Mouse (Mus musculus): ENCODE measurements around the gene Ell2.
"Not testable (repeated sequence)": the region's sequence is repeated elsewhere in the genome, so short reads cannot be mapped to it uniquely, and the experiment has no call there.

The Ell2 gene

DNA sequence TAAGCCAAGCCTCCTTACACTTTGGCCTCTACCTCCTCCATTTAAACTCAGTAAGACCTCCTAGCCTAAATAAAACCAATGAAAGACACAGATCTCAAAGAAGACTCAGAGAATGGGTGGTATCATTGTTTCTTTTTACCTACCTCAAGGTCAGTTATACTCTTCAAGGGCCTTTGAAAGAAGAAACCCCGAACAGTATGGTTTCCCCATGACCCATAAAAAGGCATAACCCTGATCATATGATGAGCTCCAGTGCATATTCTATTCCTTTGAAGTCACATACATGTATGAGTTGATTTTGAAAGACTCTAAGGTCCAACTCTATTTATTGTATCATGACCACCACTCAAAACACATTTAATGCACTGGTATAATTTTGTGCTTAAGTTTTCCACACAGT lies at the start of gene Ell2:
Gene Ell2 (plus strand): TSS at position 301 of the 400 bp plus-strand sequence.
- DNase-seq (ENCODE audit: low read depth): no peak

DNA sequence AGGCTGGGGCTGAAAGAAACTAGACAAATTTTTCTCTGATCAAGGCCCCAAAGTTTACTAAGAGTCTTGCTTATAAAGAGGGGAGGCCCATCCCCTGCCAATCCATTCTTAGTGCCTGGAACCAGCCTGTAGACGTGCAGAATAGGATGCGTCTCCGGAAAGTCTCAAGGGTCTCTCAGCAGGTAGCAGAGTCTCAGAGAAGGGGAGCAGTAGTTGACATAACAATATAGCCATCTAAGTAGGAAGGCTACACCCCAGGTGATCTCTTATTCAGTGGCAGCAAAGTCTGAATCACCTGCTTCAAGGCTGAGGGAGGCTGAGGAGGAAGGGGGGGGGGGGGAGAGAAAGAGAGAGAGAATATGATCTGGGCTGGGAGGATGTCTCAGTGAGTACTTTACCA lies 21.1 kb upstream of the Ell2 start:
- DNase-seq (ENCODE audit: low read depth): no peak

DNA sequence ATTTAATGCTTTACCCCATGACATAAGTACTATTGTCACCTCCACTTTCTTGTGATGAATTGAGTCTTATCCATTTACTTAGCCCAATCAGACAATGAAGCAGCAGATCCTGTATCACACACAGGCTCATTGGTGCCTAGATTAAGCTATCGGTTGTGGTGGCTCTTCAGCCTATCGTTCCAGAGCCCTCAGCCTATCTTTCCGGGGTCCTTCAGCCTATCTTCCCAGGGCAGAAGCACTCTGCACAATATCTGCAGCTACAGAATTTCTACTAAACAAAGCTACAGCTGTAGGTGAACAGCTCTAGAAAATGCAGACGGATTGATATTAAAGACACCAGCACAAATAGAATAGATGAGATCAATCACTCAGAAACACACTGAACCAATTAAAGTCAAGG lies 19.6 kb upstream of the Ell2 start:
- DNase-seq (ENCODE audit: low read depth): no peak

DNA sequence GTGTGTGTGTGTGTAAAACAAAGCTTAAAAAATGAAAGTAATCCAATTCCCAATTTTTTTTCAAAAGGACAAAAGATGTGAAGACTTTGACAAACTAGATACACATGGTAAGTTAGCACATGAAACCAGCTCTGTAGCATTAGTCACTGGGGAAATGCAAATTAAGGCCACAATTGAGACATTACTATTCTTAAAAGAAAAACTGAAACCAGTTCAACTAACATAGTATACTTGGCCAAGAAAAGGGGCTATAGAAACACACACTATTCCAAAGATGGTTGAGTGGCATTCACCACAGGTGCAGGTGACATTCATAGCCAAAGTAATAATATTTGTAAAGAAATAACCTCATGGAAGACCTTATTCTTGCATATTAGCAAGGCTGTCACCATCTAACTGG lies 14.9 kb upstream of the Ell2 start:
- no peak for DNase-seq (ENCODE audit: low read depth)

DNA sequence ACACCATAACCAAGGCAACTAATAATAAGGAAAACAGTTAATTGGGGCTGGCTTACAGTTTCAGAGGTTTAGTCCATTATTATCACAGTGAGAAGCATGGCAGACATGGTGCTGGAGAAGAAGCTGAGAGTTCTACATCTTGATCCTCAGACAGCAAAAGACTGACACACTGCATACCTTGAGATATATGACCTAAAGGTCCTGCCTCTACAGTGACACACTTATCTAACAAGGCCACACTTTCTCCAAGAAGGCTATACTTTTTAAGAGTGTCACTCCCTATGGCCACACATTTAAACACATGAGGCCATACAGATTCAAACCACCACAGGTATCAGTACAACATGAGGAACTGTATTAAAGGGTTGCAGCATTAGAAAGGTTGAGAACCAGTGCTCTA lies 13.5 kb upstream of the Ell2 start:
- no peak for DNase-seq (ENCODE audit: low read depth)

DNA sequence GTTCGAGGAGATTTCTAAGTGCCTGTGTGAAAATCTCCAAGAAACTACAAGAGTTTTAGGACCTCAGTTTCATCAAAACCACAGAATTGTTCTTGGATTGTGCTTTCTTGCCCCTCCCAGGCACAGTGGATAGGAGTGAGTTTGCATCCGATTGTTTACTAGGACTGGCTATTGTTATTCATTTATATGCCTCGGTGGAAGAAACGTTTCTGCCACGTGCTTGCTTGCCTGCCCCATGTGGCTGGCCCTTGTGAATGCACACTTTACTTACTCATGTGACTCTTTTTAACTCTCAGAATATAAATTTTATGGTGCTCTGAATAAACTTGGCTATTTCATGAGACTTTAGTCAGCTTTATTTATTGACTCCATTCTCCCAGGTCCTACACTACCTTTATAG lies 3.7 kb upstream of the Ell2 start:
- no peak for DNase-seq (ENCODE audit: low read depth)

DNA sequence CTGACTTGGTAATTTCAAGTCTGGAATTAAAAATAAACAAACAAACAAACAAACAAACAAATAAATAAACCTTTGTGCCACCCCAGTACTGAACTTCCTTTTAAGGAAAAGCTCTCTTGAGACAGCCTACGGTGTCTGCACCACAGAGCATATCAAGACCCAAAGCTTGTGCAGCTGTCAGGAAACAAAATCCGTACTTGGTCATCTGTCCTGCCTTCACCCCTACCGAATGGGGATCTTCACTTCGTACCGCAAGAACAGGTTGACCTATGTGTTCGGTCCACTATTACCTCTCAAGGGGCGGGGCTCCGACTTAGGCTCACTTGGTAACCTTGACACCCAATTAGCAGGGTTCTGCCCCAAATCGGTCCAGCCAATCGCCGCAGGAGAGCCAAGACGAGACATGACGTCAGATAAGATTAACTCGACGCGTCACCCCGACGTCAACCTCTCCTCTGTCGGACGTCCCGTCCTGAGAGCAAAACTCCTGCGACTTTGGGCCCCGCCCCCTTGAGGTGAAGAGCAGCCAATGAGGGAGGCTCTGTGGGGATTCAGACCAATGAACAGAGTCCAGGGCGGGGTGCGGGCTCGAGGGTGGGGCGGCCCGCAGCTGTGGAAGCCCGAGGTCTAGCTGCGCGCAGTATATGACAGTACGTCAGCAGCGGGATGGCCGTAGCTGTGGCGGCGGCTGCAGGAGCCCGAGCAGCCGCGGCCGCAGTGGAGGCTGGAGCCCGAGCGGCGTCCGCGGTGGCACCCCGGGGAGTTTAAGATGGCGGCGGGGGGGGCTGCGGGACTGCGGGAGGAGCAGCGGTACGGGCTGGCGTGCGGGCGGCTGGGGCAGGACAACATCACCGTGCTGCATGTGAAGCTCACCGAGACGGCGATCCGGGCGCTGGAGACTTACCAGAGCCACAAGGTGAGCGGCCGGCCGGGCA lies 592 bp downstream of the Ell2 start:
- peak; percentile 90 for DNase-seq (ENCODE audit: low read depth)

DNA sequence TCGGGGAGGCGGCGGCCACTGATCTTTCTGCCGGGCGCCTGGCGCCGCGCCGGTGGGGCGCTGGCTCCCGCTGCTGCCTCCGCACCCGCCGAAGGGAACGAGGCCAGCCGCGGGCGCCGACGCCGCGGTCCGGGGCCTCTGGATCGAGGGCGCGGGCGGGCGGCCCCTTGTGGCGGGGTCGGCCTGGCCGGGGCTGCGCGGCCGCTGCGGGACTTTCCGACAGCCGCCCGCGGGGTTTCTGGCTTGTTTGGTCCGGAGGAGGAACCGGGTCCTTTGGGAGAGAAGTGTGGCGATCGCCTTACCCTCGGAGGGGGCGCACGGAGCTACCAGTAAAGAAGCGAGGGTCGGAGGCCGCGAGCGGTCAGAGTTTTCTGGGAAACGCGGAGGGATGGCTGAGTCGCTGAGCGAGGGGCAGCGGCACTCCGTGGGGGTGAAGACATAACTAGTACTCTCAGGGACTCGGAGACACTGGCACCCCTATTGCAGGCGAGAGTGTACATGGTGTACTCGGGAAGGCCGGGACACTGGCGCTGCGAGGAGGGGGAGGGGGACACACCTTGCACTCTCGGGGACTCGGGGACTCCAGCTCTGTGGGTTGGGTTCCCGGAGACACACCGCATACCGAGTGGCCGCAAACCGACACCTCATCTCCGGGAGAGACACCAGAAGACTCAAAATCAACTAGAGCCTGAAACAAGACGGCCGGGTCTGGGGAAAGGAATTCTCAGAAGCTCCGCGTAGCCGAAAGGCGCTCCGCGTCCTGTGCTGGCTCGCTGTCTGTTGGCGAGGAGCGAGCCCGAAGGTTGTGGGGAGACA lies 1.5 kb downstream of the Ell2 start:
- peak; percentile 47 for DNase-seq (ENCODE audit: low read depth)

DNA sequence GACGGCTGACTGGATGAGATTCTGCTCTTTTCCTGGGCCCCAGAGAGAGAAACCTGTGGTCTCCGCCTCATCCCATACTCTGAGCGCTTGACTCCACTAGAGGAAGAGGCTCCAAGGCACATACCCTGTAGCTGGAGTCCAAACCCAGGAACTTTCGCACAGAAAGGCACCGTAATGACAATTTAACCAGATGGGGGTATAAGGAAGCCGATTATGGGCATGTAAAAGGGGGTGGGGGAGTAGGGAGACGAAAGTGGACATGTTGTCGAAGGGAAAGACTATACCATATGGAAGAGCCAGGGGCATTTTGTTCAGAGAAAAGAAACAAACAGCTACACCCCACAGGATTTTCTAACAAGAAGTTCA lies 2.1 kb downstream of the Ell2 start:
- no peak for DNase-seq (ENCODE audit: low read depth)

DNA sequence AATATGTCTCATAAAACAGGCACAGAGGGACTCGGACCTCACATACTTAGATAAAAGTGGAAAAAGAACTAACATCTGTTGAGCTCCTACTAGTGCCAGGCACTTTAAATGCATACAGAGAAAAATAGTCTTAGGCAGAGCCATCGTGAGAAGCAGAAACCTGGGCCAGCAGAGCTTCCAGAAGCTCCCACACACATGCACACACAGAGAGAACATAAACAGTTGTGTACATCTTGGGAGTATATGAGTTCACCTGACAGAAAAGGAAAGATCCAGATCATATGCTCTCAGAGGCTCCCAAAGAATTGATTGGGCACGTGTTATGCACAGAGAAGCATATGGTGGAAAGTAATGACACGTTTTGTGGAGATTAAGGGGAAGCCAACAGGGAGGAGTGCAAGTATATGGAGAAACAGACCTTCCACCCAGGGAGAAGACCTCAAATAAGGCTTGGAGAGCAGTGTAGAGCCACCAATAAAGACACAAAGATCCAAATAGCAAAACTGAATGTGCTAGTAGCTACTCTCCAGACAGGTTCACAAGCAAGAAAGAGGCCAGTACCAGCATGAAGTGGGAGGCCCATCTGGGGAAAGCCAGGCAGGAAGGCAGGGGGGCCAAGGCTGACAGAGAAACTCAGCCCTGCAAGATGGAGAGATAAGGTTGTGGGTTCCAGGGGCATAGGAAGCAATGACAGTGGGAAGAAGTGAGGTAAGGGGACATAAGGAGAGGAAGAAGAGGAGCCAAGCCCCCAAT lies 2.6 kb downstream of the Ell2 start:
- DNase-seq (ENCODE audit: low read depth): peak; percentile 13

DNA sequence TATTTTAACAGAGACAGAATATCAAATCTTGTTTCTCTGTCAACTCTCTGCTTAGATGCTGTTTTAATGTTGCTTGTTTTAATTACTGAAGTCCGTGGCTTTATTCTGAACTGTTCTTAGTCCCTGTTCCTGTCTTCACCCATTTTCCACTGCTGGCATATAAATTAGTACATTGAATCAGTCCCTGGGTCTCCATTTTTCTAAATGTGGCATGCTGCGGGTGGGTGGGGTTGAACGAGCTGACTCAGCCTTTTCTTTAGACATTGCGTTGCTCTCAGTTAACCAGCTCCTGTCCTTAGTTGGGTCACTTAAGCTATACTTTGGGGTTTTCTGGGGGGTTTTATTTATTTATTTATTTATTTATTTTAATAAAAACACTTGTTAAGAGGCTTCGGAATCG lies 3.6 kb downstream of the Ell2 start:
- DNase-seq (ENCODE audit: low read depth): no peak

DNA sequence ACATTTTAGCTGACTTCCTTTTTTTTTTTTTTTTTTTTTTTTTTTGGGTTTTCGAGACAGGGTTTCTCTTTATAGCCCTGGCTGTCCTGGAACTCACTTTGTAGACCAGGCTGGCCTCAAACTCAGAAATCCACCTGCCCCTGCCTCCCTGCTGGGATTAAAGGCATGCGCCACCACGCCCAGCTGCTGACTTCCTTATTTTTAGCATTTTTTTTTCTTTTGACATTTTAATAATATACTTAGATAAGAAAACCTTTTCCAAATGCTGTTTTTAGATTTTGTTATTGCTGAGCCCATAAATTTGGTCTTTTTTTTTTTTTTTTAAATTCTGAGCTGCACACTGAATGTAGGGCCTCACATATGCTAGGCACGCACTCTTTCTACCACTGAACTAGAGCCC lies 5.0 kb downstream of the Ell2 start:
- DNase-seq (ENCODE audit: low read depth): not testable (repeated sequence)

DNA sequence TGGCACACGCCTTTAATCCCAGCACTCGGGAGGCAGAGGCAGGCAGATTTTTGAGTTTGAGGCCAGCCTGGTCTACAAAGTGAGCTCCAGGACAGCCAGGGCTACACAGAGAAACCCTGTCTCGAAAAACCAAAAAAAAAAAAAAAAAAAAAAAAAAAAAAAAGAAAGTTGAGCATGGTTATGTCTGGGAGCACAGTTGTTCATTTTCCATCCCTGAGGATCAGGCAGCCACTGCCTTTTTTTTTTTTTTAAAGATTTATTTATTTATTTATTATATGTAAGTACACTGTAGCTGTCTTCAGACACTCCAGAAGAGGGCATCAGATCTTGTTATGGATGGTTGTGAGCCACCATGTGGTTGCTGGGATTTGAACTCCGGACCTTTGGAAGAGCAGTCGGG lies 6.0 kb downstream of the Ell2 start:
- DNase-seq (ENCODE audit: low read depth): not testable (repeated sequence)

DNA sequence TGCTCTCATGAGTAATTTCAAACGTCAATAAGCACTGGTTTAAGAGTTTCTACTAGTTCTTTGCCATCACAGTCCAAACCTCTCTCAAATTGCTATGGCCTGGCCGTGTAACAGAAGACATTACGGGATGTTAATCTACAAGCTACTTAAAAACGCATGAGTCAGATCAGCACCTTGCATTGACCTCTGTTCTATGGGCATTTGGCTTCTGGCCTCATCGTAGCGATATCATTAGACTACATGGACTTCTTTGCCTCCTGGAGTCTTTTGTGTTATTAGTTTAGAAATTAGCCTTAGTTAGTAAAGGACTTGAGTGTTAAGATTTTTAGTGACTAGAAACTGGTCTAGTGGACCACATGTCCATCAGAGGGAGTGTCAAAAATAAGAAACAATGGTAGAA lies 7.8 kb downstream of the Ell2 start:
- no peak for DNase-seq (ENCODE audit: low read depth)

DNA sequence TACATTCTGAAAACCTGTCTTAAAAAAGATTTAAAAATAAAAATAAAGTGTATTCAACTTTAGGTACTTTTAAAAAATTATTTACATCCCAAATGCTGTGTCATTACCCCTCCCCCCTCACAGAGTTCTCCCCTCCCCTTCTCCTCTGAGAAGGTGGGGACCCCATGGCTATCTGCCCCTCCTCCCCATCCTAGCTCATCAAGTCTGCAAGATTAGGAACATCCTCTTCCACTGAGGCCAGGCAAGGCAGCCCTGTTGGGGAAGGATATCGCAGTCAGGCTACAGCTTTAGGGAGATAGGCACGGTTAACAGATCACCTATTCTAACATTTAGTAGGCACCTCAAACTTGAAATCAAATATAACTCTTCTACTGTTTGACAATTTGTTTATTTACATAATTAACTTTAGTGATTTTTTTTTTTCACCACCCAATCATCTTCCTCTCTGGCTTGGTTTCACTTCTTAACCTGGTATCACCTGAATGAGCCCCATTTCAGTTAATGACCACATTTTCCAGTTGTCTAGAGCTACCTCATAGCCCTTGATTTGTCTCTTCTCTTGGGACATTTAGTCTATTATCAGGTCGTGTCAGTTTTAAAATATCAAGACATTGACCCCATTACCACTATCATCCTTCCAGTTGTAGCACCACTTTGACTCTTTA lies 11.2 kb downstream of the Ell2 start:
- no peak for DNase-seq (ENCODE audit: low read depth)

DNA sequence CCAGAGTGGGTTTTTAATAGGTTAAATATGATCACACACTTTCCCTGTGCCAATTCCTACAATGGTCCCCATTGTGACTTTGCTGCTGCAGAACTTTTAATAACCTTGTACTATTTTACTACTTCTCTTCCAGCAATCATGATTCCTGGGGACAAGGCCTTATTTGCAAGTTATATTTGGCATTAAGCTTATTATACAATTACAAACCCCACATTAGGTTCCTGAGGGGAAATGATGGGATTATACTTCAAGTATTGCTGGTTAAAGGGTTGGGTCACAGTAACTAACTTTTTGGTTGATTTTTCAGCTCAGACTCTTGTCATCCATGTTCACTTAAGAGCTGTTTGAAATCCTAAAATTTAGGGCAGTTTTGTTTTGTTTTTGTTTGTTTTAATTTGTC lies 11.8 kb downstream of the Ell2 start:
- no peak for DNase-seq (ENCODE audit: low read depth)

DNA sequence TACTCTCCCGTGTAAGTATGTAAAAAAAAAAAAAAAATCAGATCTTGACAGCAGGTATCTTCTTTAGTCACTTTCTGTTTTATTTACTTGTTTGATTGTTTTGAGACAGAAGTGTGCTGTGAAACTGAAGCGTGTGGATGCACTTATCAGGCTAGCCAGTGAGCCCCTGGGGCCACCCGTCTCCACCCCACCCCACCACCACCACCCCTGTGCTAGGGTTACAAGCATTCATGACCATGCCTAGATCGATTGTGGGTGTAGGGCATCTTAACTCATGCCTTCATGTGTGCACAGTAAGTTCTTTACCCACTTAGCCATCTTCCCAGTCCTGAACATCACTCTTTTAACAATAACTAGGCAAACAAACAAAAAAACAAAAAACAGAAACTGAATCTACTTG lies 13.1 kb downstream of the Ell2 start:
- DNase-seq (ENCODE audit: low read depth): no peak

DNA sequence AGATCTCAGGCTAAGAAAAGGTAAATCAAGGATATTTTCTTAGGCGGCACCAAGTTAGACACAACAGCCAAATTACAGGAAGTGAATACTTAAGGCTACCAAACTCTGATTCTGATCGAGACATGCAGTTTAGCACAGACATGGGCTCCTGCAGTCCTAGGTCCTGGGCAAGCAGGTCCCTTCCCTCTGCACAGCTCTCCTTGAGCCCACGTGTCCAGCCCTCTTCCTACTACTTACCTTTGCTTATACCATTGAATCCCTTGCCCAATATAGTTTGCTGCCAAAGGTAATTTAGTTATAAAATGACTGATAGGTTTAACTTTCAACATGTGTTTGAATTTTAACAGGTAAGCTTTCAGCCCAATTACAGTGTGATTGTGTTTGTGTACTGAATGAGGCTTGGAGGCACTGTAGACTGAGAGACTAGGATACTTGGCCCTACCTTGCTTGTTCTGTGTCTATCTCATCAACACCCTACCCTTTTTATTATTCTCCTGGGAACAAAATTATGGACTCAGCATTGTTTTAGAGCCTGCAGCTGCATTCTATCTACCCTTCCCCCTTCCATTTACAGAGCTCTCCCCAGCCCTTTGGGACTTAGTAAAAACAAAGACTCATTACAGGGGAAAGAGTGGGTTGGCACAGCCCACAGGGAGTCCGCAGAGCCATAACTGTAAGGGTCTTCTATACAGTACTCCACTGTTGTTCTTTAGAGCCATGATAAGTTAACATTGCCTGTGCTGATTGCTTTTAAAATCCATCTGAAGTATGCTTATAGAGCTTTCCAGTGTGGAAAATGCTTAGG lies 20.2 kb downstream of the Ell2 start:
- DNase-seq (ENCODE audit: low read depth): no peak

DNA sequence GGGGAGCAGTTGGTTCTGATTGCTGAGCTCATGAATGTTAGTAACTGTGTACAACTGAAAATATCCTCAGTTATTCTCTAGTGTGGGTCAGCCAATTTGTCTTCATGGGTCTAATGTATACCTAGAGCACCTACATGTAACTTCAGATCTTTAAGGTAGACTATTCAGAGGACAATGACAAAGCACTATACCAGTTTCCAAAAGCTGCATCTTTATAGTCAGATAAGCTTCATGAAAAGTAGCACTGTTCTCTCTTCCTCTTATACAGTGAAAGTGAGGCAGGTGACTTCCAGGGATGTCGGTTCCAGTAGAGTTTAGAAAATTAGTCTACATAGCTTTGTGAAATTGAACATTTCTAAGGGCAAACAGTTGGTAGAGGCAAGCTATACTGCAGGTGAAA lies 21.4 kb downstream of the Ell2 start:
- no peak for DNase-seq (ENCODE audit: low read depth)

DNA sequence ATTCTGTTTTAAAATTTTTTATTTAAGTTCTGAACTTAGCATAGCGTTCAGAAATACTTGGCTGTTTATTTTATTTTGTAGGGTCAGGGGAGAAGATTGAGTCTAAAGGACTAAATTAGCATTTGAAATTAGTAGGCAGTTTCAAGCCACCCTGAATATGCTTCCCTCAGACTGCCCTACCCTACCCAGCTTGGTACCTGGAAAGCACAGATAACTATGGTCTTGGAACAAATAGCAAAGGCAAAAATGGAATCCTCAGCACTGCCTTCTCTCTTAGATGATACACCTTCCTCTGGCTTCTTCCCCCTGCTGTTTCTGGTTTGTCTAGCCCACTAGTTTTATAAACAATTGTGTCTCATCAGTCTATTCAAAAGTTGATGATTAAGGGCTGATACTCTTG lies 23.3 kb downstream of the Ell2 start:
- DNase-seq (ENCODE audit: low read depth): no peak

DNA sequence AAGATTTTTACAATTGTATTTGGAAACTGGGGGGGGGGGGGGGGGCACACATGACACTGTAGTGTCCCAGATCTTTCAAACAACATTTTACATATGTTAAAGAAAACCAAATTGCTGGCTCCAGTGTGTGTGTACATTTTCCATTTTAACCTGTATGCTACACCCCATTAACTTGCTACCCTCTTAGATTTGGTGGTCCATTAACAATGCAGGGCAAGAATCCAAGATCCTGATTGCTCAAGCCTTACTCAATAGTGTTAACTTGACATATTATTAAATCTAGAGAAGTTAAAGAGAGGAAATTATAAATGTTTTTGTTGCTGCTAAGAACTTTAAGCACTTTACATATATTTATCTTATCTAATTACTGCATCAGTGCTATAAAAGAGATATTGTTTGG lies 24.2 kb downstream of the Ell2 start:
- no peak for DNase-seq (ENCODE audit: low read depth)

All from naive thymus-derived CD4-positive, alpha-beta T cell, adult 2 months (primary cell).